Mouse (Mus musculus) megakaryocyte, embryonic 14.5 days (primary cell): ENCODE measurements around the gene Atp6v0a1.

Experiments used
- FLI1 ChIP-seq: IDR thresholded peaks from 2 replicates; pipeline ENCODE4 v1.6.1; 2012; ENCODE audit warnings: low read length, inconsistent platforms, mixed read lengths
- GATA1 ChIP-seq: IDR thresholded peaks from 3 replicates; pipeline ENCODE4 v1.6.1; 2012; ENCODE audit warnings: mixed read lengths, low read length, inconsistent platforms, borderline replicate concordance

GRCm38 (mm10) chr11:100983778-100984131 is 25.5 kb upstream of the Atp6v0a1 start:
- TF ChIP-seq GATA1 (no peak), FLI1 (no peak)
